Mouse (Mus musculus) embryonic facial prominence, embryonic 12.5 days (tissue): ENCODE data around the gene Mgat1. TPM values are rescaled to one million over a fixed set of nuclear protein-coding genes. Genes with fewer than 3 reads are reported as not detected.

Experiments used
- ATAC-seq: fragments of 200-750 bp; cut with Nextera tagmentation; 2 replicates; pipeline ENCODE4 v1.8.0; 2017; ENCODE audit not compliant: insufficient number of reproducible peaks, insufficient read depth, low FRiP score, low TSS enrichment
- H3K27ac ChIP-seq: fragments of 300-500 bp; sonication (generic); 2 replicates; pipeline ENCODE4 v1.5.1; 2016; ENCODE audit warnings: mild to moderate bottlenecking
- H3K27me3 ChIP-seq: fragments of 300-500 bp; sonication (generic); 2 replicates; pipeline ENCODE4 v1.6.1; 2016; ENCODE audit warnings: mild to moderate bottlenecking, moderate library complexity
- H3K36me3 ChIP-seq: fragments of 300-500 bp; sonication (generic); 2 replicates; pipeline ENCODE4 v1.6.1; 2016; ENCODE audit warnings: mild to moderate bottlenecking
- H3K4me1 ChIP-seq: fragments of 300-500 bp; sonication (generic); 2 replicates; pipeline ENCODE4 v1.6.1; 2016
- H3K4me2 ChIP-seq: fragments of 300-500 bp; sonication (generic); replicated peaks from 2 replicates; pipeline ENCODE4 v1.6.1; 2016; ENCODE audit warnings: mild to moderate bottlenecking, moderate library complexity
- H3K4me3 ChIP-seq: fragments of 300-500 bp; sonication (generic); 2 replicates; pipeline ENCODE4 v1.5.1; 2016; ENCODE audit warnings: mild to moderate bottlenecking
- H3K9ac ChIP-seq: fragments of 300-500 bp; sonication (generic); 2 replicates; pipeline ENCODE4 v1.6.1; 2016; ENCODE audit warnings: mild to moderate bottlenecking, moderate library complexity
- H3K9me3 ChIP-seq: fragments of 300-500 bp; sonication (generic); 2 replicates; pipeline ENCODE4 v1.6.1; 2016; ENCODE audit warnings: mild to moderate bottlenecking, moderate library complexity
- WGBS: fragments of 180-500 bp; shearing (Covaris S2); methylation state at CpG from one replicate; pipeline ENCODE4 v1.1.7; 2016; 5-methylcytosine and 5-hydroxymethylcytosine counted together
- polyA plus RNA-seq: library from polyadenylated mRNA; unstranded; fragments of >200 nt; fragmentation: Nextera tagmentation; extraction: Ambion mirVana; gene quantifications from 2 replicates; pipeline ENCODE4 v1.2.1, GENCODE M21; 2016

The Mgat1 gene
- polyA plus RNA-seq, 1 experiment from 2014 or later = 49.9 TPM

DNA sequence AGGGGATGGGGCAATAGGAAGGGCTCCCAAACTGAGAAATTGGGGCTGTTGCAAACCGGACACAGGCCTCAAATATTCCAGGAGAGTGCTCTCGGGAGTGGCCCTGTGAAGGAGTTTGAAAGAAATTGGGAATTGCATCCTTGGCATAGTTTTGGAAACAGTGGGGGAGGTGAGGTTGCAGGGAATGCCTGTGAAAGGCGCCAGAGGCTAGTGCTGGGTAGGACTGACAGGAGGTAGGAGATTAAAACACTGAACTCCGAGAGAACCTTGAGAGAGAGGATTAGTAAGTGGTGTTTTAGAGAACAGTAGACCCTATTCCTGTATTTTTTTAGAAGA, 572 bp downstream of the Mgat1 start:
- Histone ChIP-seq H3K36me3 (no peaks in the 10 kb centered on the region), H3K27ac (peak overlapping the region; percentile 93), H3K27me3 (no peaks in the 10 kb centered on the region), H3K9ac (peak overlapping the region; percentile 17; the same call in 1 of the 2 replicates), H3K4me3 (peak overlapping the region; percentile 43), H3K9me3 (no peaks in the 10 kb centered on the region), H3K4me1 (peaks cover 29% of the 10 kb centered on the region), H3K4me2 (peak overlapping the region; percentile 61)
- no peak for ATAC-seq
- WGBS = 1% methylated on average over 4 of the region's 4 CpGs

DNA sequence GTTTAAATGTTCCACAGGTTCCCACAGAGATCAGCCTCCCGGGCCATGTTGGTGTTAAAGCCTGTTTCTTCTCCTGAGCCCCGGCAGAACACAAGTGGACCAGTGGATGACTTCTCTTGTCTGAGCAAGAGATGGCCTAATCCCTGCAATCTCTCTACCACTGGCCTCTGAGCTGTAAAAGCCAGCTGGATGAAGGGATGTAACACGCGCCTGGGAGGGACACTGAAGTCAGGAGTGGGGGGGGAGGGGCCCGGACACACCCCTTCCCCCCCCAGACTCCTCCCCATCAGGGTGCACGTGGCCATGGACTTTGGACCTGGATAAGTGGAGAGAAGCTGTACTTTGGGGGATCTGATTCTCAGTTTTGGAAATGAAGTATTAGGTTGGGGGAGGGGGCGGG, 1.2 kb downstream of the Mgat1 start:
- H3K36me3 ChIP-seq = no peaks in the 10 kb centered on the region
- ATAC-seq = no peak
- peak overlapping the region; percentile 61 for H3K4me2 ChIP-seq
- no peak overlapping the region for H3K9ac ChIP-seq
- H3K27ac ChIP-seq = peak overlapping the region; percentile 93
- WGBS = 14% methylated on average over 7 of the region's 7 CpGs
- peaks cover 32% of the 10 kb centered on the region for H3K4me1 ChIP-seq
- no peaks in the 10 kb centered on the region for H3K27me3 ChIP-seq
- H3K9me3 ChIP-seq = no peaks in the 10 kb centered on the region
- peak overlapping the region; percentile 43; the same call in 1 of the 2 replicates for H3K4me3 ChIP-seq

DNA sequence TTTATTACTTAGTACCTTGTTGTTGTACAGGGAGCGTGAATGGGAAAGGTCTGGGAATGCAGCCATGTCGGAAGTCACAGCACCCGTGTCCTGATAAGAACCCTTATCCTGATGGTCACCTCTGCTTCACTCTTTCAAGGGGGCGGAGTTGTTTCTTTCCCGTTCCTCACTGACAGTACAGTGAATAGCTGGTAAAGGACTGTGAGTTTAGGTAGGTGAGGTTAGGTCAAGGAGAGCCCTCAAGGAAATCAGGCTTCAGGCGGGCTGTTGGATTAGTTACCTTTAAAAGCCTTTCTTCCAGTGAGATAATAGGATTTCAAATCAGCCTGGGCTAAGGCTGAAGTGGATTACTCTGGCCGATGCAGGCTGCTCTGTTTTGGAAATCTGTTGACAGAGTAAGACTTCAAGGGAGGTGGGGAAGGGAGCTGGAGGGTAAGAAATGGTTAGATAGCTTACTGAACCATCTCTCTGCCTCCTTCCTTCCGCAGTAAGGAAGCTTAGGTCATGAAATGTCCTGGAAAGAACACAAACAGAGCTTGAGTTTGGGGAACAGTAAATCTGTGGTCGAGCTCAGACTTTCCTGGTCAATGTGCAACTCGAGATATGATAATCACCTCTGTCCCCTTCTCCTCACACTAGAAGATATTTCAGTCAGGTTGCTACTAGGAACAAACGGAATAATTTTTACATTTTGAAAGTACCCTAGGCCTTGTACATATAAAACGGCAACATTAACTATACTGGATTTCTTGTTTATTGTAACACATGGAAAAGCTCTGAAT, 1.8 kb downstream of the Mgat1 start:
- no peak overlapping the region for H3K9ac ChIP-seq
- H3K36me3 ChIP-seq = no peaks in the 10 kb centered on the region
- ATAC-seq = no peak
- 24% methylated on average over 12 of the region's 12 CpGs for WGBS
- H3K4me1 ChIP-seq = peaks cover 32% of the 10 kb centered on the region
- H3K4me3 ChIP-seq = peak overlapping the region; percentile 43; the same call in 1 of the 2 replicates
- no peaks in the 10 kb centered on the region for H3K9me3 ChIP-seq
- no peaks in the 10 kb centered on the region for H3K27me3 ChIP-seq
- H3K4me2 ChIP-seq = peak overlapping the region; percentile 61
- H3K27ac ChIP-seq = peak overlapping the region; percentile 54; the same call in 1 of the 2 replicates

DNA sequence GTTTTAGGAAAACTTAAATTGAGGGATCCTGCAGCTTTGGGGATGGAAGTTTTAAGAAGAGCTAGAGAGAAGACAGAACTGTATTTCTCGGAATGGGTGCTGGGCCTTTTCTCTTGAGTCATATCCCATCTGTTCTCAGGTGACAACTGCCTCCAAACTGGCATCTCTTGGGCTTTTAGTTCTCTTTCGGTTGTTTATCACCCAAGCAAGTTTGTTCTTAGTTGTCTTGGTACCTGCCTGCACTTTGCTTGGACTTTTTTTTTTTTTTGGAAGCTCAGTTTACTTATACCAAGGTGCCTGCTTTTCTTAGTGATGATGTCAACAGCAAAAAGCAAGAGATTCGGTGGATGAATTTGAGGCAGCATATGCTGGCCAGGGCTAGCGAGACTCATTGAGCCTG, 2.5 kb downstream of the Mgat1 start:
- no peak overlapping the region for H3K27ac ChIP-seq
- no peaks in the 10 kb centered on the region for H3K9me3 ChIP-seq
- WGBS = 79% methylated on average over 4 of the region's 4 CpGs
- no peaks in the 10 kb centered on the region for H3K27me3 ChIP-seq
- H3K4me2 ChIP-seq = no peak overlapping the region
- H3K4me3 ChIP-seq = no peak overlapping the region
- no peak for ATAC-seq
- no peak overlapping the region for H3K9ac ChIP-seq
- peaks cover 39% of the 10 kb centered on the region for H3K4me1 ChIP-seq
- H3K36me3 ChIP-seq = no peaks in the 10 kb centered on the region

DNA sequence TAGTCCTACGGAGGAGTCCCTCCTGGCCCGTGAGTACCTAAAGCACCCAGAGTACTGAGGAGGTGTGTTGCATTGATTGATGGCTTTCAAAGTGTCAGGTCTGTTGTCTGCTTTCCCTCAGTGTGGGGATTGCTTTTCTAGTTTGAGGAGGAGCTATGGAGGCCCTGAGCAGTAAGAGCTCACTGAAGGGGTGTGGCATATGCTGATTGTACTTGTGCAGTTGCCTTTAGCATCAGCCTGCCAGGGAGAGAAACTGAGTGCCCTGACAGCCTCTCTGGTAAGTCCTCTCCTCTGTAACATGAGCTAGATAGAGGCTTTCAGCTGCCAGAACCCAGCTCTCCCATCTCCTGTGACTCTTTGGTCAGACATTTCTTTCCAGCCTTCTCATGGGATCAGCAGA, 3.3 kb downstream of the Mgat1 start:
- Histone ChIP-seq H3K36me3 (no peaks in the 10 kb centered on the region; the same call in 1 of the 2 replicates), H3K4me2 (no peak overlapping the region), H3K27ac (no peak overlapping the region), H3K9me3 (no peaks in the 10 kb centered on the region), H3K4me1 (peaks cover 42% of the 10 kb centered on the region), H3K27me3 (no peaks in the 10 kb centered on the region), H3K4me3 (no peak overlapping the region), H3K9ac (no peak overlapping the region)
- WGBS = 66% methylated on average over 2 of the region's 2 CpGs
- ATAC-seq = no peak

DNA sequence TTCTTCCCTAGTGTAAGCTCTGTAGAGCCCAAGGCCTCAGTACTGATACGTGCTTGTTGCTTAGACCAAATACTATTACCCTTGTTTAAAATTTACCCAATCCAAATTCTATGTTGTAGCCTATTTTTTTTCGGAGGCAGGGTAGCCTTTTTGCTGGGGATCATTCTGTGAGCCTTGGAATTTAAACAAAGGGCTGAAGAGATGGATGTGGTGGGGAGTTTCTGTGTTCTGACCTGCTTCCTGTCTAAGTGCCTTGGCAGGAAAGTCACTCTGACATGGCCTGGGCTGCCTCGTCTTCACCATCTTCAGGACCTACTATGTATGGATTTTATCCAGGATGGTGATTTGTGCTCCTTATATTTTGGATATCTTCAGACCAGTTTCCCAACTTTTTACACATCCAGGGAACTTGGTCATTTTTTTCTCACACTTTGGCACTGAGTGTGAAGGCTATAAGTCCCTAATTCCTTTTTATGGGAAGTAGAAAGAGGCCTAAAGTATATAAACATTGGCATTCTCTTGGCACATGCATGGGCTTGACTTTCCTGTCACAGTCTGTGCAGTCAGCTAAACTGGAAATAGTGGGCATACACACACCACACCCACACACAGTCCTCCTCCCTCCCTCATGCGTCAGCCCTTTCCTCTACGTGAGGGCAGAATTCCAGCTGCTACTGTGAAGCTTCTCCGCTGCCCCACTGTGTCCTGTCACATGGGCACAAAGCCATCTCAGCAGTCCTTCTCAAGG, 4.4 kb downstream of the Mgat1 start:
- no peak for ATAC-seq
- WGBS = 57% methylated on average over 6 of the region's 6 CpGs
- no peaks in the 10 kb centered on the region for H3K27me3 ChIP-seq
- H3K4me1 ChIP-seq = peaks cover 39% of the 10 kb centered on the region
- no peak overlapping the region for H3K4me3 ChIP-seq
- no peak overlapping the region for H3K4me2 ChIP-seq
- H3K9ac ChIP-seq = no peak overlapping the region
- no peaks in the 10 kb centered on the region for H3K9me3 ChIP-seq
- no peak overlapping the region for H3K27ac ChIP-seq
- peaks cover 6% of the 10 kb centered on the region; the same call in 1 of the 2 replicates for H3K36me3 ChIP-seq

DNA sequence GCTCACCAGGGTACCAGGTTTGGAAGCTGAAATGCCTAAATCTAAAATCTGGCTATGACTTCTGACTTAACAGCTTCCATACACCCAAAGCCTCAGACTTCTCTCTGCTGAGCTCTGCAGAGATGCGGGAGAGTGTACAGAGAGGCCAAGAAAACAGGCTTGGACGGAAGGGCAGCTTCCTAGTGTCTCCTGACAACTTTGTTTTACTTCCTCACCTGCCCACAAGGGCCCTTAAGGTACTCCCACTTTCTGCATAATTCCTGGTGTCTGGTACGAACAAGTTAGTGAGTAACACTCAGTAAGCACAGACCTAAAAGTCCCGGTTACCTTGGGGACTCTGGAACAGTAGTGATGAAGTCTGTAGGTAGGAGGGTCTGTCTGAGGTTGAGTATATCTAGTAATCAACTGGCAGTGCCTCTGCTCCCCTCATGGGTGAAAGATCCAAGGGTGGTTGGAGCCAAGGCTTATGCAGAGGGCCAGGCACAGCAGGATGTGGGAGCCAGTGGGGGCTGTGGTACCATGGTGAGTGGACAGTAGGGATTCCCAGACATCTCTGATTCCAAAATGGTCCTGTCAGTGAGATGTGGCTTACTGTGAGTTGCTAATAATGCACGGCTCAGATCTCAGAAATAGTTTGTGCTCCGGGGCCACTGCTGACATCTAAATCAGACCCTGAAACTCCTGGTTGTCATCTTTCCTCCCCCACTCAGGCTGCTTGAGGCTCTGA, 5.1 kb downstream of the Mgat1 start:
- no peak for ATAC-seq
- Histone ChIP-seq H3K4me2 (peak overlapping the region; percentile 79; the same call in 1 of the 2 replicates), H3K9me3 (no peaks in the 10 kb centered on the region), H3K36me3 (peaks cover 14% of the 10 kb centered on the region; the same call in 1 of the 2 replicates), H3K27ac (no peak overlapping the region), H3K9ac (no peak overlapping the region), H3K4me3 (no peak overlapping the region), H3K27me3 (no peaks in the 10 kb centered on the region), H3K4me1 (peaks cover 39% of the 10 kb centered on the region)
- 70% methylated on average over 6 of the region's 6 CpGs for WGBS

DNA sequence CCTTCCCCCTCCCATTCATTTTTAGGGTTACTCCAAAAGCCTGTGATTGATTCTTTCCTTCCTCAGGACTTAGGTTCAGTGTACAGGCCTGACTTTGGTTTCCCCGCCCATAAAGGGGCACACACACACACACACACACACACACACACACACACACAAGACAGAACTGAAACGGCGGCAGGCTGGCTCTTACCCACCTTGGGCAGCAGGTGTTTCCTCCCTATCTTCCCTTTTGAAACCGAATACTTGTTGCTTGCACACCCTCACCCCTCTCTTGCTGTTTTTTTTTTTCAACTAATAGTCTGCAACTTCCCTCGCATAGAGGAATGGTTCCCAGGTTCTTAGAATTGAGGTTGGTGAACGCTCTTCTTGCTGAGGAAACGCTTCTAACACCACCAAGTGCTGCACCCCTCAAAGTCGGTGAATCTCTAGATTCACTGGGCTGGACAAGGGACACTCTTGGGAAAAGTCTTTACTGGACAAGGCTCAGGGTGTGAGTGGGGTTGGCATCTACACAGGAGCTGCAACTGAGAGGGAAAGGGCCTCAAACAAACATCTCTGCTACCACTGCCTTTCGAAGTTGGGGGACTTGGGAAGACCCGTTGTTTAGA, 5.9 kb downstream of the Mgat1 start:
- peaks cover 35% of the 10 kb centered on the region for H3K4me1 ChIP-seq
- H3K9ac ChIP-seq = peak overlapping the region; percentile 89
- peak overlapping the region; percentile 79 for H3K4me2 ChIP-seq
- no peaks in the 10 kb centered on the region for H3K27me3 ChIP-seq
- peaks cover 22% of the 10 kb centered on the region for H3K36me3 ChIP-seq
- ATAC-seq = no peak
- H3K27ac ChIP-seq = peak overlapping the region; percentile 88
- 24% methylated on average over 10 of the region's 10 CpGs for WGBS
- peak overlapping the region; percentile 71 for H3K4me3 ChIP-seq
- no peaks in the 10 kb centered on the region for H3K9me3 ChIP-seq

DNA sequence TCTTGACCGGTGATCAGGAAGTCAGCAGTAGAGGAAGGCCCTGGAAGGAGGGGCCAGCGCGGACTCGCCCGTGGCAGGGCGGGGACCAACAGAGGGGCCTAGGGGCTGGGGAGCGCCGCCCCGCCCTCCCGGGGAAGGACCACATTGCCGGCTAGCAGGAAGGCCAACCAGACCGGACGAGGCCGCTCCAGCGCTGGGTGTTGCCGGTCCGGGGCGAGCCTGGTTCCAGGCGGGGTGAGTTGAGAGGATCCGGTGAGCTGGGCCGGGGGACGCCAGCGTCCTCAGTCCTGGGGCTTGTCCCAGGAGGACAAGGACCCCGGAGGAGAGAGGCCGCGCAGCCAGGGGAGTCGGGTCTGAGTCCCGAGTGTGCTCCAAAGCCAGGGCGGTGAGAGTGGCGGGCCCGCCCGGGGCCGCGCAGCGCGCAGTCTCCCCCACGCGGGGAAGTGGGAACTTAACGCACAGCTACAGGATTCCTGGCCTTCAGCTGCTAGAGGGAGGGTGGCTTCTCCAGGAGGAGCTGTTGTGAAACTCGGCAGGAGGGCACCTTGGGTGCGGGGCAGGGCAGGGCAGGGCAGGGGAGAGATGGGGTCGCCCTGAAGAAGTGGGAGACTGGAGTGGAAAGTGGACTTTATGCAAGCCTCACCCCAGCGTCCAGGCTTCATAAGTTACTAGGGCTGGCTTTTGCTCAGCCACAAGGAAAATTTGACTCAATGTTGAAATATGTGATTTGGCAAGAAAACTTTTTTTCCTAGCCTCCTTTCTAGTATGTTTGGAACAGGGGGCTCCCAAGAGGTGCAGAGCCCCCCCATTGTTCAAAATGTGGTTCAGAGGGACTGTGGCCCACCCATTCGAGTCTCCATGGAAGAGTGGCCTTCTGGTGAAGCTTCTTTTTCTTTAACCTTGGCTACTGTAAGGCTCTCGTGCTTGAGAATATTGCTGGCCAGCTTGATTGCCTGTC, 6.7 kb downstream of the Mgat1 start:
- Histone ChIP-seq H3K27ac (peak overlapping the region; percentile 88), H3K4me1 (peaks cover 27% of the 10 kb centered on the region), H3K4me2 (peak overlapping the region; percentile 79), H3K9me3 (no peaks in the 10 kb centered on the region), H3K4me3 (peak overlapping the region; percentile 71), H3K36me3 (peaks cover 24% of the 10 kb centered on the region), H3K9ac (peak overlapping the region; percentile 89), H3K27me3 (no peaks in the 10 kb centered on the region)
- 3% methylated on average over 43 of the region's 45 CpGs for WGBS
- peak; percentile 93 for ATAC-seq

DNA sequence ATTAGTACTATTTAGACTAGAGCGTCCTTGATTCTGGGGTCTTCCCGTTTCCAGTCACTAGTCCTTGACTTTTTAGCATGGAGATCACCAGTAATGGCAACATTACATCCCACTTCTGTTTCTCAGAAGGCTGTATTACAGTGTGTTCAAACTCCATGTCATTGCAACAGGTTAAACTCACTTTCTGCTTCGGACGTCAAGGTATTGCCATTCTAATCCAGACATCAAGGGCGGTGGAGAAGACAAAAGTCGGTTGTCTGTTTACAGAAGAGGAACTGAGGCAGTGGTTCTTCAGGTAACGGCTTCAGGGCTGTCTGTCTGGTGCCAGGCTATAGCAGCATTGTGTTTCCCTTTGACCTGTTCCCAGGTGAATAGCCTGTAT, 7.4 kb downstream of the Mgat1 start:
- peaks cover 24% of the 10 kb centered on the region; the same call in 1 of the 2 replicates for H3K4me1 ChIP-seq
- H3K4me3 ChIP-seq = peak overlapping the region; percentile 71
- H3K27me3 ChIP-seq = no peaks in the 10 kb centered on the region
- no peak for ATAC-seq
- H3K9ac ChIP-seq = peak overlapping the region; percentile 89
- WGBS = 70% methylated on average over 7 of the region's 7 CpGs
- no peak overlapping the region; the same call in 1 of the 2 replicates for H3K27ac ChIP-seq
- no peaks in the 10 kb centered on the region for H3K9me3 ChIP-seq
- H3K36me3 ChIP-seq = peaks cover 24% of the 10 kb centered on the region
- H3K4me2 ChIP-seq = peak overlapping the region; percentile 79
